Mouse (Mus musculus) mouse embryonic stem cell (cell line): ENCODE measurements around the gene Mrpl30.

Experiments used
- in situ Hi-C, 2 experiments: fragments of 300-500 bp; cut with MboI; formaldehyde crosslinking; loops; 1 replicate in 1 of 2; 3 replicates in 1 of 2; pipeline ENCODE4 v1.14.3; 2019 to 2020; ENCODE audit warnings: low sequenced_read_pairs in 2 of 2, low pct_unique_long_range_greater_than_20kb in 1 of 2, mixed read lengths in 1 of 2; ENCODE audit not compliant: unreplicated experiment in 1 of 2

Gene Mrpl30

GRCm38 (mm10) chr1:37889206-37889605 is 1.1 kb upstream of the Mrpl30 start:
- in situ Hi-C loops = no loop called here

DNA sequence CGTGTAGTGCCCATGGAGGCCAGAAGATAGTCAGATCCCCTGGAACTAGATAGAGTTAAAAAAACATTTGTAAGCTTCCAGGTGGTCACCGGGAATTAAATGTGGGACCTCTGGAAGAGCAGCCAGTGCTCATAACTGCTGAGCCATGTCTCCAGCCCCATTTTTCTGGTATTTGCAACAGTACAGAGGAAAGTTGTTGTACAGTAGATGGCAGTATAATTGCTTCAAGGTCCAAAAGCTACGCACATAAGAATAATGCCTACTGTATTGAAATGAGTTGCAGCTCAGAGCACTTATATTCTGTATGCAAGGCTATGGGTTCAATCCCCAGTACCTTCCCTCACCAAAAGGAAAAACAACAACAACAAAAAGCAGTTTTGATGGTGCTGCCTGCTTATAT is 1.1 kb downstream of the Mrpl30 start:
- in situ Hi-C loops = no loop called here

GRCm38 (mm10) chr1:37894606-37895005 is 4.3 kb downstream of the Mrpl30 start:
- in situ Hi-C loops = loop anchor here in 1 of 2 experiments (5.0 kb wide), 1 partner anchor 93 kb away; no protein-coding TSS in a partner anchor

- in situ Hi-C loops = loop anchor here in 1 of 2 experiments (5.0 kb wide), 1 partner anchor 87 kb away; no protein-coding TSS in a partner anchor
Observed at GRCm38 (mm10) chr1:37899816-37900215, 9.5 kb downstream of the Mrpl30 start.

DNA sequence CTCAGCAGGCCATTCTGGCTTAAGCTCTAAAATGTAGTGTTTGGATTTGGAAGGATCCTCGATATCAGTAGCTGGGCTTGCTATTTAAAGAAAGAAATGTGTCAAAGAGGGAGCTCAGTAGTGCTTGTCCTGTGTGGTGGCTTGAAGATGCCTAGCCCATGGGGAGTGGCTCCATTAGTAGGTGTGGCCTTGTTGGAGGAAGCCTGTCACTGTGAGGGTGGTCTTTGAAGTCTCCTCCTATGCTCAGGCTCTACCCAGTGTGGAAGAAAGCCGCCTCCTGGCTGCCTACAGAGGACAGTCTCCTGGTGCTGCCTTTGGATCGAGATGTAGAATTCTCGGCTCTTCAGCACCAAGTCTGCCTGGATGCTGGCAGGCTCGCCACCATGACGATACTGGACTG is 10.0 kb downstream of the Mrpl30 start:
- in situ Hi-C loops = no loop called here

DNA sequence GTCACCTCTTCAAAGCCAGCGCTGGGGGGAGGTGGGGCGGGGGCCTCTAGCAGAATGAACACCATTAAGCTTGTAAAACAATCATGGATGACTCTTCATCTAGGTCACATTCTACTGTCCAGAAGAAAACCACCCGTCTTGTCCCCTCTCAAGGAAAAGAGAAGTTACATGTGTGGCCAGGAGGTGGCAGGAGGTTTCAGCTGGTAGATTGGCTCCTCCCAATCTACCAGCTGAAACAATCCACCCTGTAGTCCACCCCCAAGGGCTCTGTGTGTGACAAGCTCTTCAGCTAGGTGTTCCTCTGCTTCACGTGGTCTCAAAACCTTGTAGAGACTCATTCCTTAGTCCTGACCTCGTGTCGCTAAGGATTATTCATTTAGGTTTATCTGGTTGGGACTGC is 12.9 kb downstream of the Mrpl30 start:
- in situ Hi-C loops = no loop called here

DNA sequence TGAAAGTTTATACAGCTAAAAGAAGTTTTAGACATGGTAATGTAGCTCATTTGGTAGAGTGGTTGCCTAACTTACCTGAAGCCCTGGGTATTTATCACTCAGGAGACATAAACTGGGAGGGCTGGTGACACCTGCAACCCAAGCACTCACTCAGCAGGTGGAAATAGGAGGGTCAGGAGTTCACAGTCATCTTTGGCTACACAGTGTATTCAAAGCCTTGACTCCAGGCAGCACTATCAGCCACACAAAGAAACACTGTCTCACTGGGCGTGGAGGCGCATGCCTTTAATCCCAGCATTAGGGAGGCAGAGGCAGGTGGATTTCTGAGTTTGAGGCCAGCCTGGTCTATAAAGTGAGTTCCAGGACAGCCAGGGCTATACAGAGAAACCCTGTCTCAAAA is 22.5 kb downstream of the Mrpl30 start:
- in situ Hi-C loops = no loop called here

DNA sequence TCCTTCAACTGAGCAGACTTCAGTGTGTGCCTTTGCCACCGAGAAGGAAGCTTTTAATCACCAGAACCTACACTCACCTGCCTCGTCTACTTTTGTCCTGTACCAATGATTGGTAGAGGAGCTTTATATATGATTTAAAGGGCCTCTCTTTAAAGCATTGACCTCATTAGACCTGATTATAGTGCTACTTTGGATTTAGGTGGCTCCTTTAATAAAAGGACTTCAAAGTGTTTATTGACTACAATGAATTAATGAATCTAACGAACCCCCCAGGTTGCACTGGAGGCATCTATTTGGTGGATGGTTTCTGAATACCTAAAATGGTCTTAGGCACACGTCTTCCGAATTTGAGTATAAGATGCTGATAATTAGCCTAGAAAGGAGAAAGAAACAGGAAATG is 26.1 kb downstream of the Mrpl30 start, which contains the start of gene Lyg2:
Lyg2 (minus strand) TSS at position 101 of the 400 bp plus-strand sequence.
- in situ Hi-C loops = no loop called here

DNA sequence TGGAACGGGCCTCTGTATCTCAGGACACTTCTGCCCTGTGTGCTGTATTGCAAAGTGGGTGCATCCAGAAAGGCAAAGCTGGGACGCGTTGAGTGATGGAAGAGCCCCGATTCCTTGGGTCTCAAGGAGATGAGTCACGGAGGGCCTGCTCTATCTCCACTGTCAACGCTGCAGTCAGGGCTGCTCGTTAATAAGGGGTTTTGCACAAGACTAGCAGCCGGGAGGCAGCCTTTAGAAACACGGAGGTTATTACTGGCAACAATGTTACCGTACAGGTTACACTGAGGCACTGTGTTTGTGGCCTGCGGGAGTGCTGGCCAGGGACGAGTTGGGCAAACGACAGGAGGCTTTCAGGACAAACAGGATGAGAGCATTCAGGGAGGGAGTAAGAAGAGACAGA is 27.4 kb downstream of the Mrpl30 start:
- in situ Hi-C loops = no loop called here

- in situ Hi-C loops = no loop called here
Observed at GRCm38 (mm10) chr1:37918096-37918495, 27.8 kb downstream of the Mrpl30 start.

DNA sequence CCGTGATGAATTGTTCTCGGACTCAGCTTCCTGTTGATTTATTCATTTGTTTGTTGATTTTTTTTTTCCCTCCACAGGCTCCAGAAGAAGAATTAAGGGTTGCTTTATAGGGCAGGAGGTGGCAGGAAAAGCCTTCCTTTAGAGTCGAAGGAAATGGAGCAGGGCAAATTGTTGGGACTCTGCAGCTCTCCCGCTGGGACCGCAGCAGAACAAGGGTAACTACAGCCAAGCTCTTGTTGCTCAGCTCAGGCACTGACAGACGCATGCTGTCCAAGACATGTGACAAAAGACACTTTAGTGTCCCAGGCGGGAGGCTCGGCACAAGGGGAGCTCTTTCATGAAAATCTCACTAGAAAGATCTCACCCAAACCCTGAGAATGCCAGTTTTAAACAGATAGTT is 32.3 kb downstream of the Mrpl30 start:
- in situ Hi-C loops = no loop called here

DNA sequence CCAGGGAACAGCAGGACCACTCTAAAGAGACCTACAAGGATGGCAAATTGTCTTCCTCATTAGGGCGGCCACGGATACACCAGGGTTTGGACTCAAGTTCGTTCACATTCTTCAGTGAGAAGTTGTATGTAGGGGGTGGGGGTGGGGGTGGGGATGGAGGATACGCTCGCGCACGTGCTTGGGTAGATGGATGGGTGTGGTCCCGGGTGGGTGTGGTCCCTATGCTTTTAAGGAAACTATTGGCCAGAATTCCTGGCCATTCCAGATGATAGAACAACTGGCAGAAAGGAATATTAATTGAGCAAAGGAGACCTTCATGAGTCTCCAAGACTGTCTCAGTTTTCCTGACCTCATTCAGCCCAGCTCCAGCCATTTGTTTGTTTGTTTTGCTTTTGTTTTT is 35.7 kb downstream of the Mrpl30 start:
- in situ Hi-C loops = no loop called here

DNA sequence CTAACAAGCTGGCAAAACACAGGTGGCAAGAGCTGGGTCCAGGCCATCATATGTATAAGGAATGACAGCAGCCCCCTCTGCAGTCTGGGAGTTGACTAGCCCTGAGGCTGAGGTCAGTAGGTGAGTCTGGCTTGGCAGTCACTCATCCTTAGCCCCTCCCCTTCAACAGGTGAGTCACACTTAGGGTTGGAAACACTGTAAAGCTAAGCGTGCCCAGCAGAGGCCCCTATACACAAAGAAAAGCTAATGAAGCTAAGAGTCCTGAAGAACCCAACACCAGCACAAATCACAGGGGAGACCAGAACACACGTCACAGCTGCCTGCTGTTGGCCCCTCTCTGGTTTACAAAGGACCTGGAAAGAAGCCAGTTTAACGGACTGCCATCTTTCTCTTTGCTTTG is 41.5 kb downstream of the Mrpl30 start:
- in situ Hi-C loops = no loop called here
